Mouse (Mus musculus) heart, embryonic 11.5 days (tissue): Measurements from ENCODE around the gene Rmnd5a. TPM values are rescaled to one million over a fixed set of nuclear protein-coding genes. Genes with fewer than 3 reads are reported as not detected.

Experiments
- ATAC-seq: fragments of 200-750 bp; cut with Nextera tagmentation; replicated peaks from 2 replicates; pipeline ENCODE4 v1.8.0; 2017; ENCODE audit warnings: moderate library complexity; ENCODE audit not compliant: insufficient number of reproducible peaks, low FRiP score, low TSS enrichment
- H3K27ac ChIP-seq: fragments of 300-500 bp; sonication (generic); 2 replicates; pipeline ENCODE4 v1.5.1; 2014; ENCODE audit warnings: mild to moderate bottlenecking, low read depth, low read length
- H3K27me3 ChIP-seq: fragments of 300-500 bp; sonication (generic); 2 replicates; pipeline ENCODE4 v1.6.1; 2014; ENCODE audit warnings: mild to moderate bottlenecking, low read length, mixed read lengths; ENCODE audit not compliant: control insufficient read depth, insufficient read depth
- H3K36me3 ChIP-seq: fragments of 300-500 bp; sonication (generic); 2 replicates; pipeline ENCODE4 v1.6.1; 2014; ENCODE audit warnings: mild to moderate bottlenecking, low read length, moderate library complexity, mixed read lengths; ENCODE audit not compliant: control insufficient read depth, insufficient read depth
- H3K4me1 ChIP-seq: fragments of 300-500 bp; sonication (generic); 2 replicates; pipeline ENCODE4 v1.6.1; 2014; ENCODE audit warnings: low read length; ENCODE audit not compliant: control insufficient read depth, insufficient read depth
- H3K4me2 ChIP-seq: fragments of 300-500 bp; sonication (generic); 2 replicates; pipeline ENCODE4 v1.6.1; 2014; ENCODE audit warnings: mild to moderate bottlenecking, moderate library complexity
- H3K4me3 ChIP-seq: fragments of 300-500 bp; sonication (generic); 2 replicates; pipeline ENCODE4 v1.5.1; 2014; ENCODE audit warnings: low read depth, low read length
- H3K9ac ChIP-seq: fragments of 300-500 bp; sonication (generic); 2 replicates; pipeline ENCODE4 v1.6.1; 2014; ENCODE audit warnings: mild to moderate bottlenecking, low read depth, low read length, moderate library complexity
- H3K9me3 ChIP-seq: fragments of 300-500 bp; sonication (generic); replicated peaks from 2 replicates; pipeline ENCODE4 v1.6.1; 2016; ENCODE audit warnings: low read length; ENCODE audit not compliant: control insufficient read depth
- WGBS: fragments of 180-500 bp; shearing (Covaris S2); extraction: QIAGEN DNeasy Blood & Tissue Kit; methylation state at CpG from one replicate; pipeline ENCODE4 v1.1.7; 2014; ENCODE audit not compliant: insufficient replicate concordance; 5-methylcytosine and 5-hydroxymethylcytosine counted together
- polyA plus RNA-seq: library from polyadenylated mRNA; unstranded; fragments of >200 nt; fragmentation: Nextera tagmentation; extraction: Ambion mirVana; gene quantifications from 2 replicates; pipeline ENCODE4 v1.2.1, GENCODE M21; 2014

Rmnd5a gene
- polyA plus RNA-seq, 1 experiment from 2014 or later: 6.2 TPM

DNA sequence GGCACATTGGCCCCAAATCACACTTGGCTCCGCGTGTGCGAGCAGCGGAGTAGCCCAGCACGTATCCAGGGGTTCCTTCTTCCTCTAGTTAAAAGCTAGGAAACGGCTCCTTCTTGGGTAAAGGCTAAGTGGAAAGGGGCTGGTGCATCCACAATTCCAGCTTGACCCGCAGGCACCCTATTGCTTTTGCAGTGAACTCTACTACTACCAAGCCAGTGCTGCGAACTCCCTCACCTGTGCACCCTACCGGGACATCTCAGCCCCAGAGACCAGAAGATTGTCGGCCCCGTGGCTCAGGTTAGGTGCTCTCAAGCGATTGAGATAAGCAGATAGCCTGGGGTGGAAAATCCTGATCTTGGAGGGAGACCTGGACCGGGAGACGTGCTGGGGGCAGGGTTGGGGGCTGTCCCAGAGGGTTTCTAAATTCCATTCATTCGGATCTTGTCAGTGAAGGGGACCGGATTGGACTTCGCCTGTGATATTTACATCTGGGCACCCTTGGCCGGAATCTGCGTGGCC is 66.1 kb downstream of the Rmnd5a start:
- 75% methylated on average over 19 of the region's 19 CpGs for WGBS
- ATAC-seq: no peak

DNA sequence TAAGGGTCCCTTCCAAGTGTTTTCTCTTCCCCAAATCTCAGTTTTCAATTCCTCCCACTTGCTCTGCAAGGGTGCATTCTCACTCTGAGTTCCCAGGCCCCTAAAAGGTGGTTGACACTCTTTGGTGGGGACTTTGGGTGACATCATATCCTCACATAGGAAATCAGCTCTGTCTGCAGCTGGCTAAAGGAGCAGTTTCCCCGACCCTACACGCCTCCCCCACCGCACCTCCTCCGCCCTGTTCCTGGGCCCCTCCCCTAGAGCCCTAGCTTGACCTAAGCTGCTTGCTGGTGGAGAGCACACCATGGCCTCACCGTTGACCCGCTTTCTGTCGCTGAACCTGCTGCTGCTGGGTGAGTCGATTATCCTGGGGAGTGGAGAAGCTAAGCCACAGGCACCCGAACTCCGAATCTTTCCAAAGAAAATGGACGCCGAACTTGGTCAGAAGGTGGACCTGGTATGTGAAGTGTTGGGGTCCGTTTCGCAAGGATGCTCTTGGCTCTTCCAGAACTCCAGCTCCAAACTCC is 67.1 kb downstream of the Rmnd5a start, which contains the start of gene Cd8a:
Cd8a (plus strand) TSS at position 179 of the 527 bp plus-strand sequence.
- no peak within 1 kb of the TSS for H3K4me2 ChIP-seq
- no peak within 1 kb of the TSS for H3K9ac ChIP-seq
- H3K4me1 ChIP-seq: no peaks in the 10 kb centered on the region
- ATAC-seq: no peak
- no peak within 1 kb of the TSS for H3K27ac ChIP-seq
- no peaks in the 10 kb centered on the region for H3K27me3 ChIP-seq
- WGBS: 67% methylated on average over 14 of the region's 14 CpGs
- no peaks in the 10 kb centered on the region for H3K9me3 ChIP-seq
- H3K36me3 ChIP-seq: no peaks in the 10 kb centered on the region
- H3K4me3 ChIP-seq: no peak within 1 kb of the TSS

More for the DNA sequence above, 66.1 kb downstream of the Rmnd5a start:
- Histone ChIP-seq H3K9me3 (no peaks in the 10 kb centered on the region), H3K36me3 (no peaks in the 10 kb centered on the region), H3K4me2 (no peak overlapping the region), H3K4me3 (no peak overlapping the region), H3K27me3 (no peaks in the 10 kb centered on the region), H3K4me1 (no peaks in the 10 kb centered on the region), H3K9ac (no peak overlapping the region), H3K27ac (no peak overlapping the region)

DNA sequence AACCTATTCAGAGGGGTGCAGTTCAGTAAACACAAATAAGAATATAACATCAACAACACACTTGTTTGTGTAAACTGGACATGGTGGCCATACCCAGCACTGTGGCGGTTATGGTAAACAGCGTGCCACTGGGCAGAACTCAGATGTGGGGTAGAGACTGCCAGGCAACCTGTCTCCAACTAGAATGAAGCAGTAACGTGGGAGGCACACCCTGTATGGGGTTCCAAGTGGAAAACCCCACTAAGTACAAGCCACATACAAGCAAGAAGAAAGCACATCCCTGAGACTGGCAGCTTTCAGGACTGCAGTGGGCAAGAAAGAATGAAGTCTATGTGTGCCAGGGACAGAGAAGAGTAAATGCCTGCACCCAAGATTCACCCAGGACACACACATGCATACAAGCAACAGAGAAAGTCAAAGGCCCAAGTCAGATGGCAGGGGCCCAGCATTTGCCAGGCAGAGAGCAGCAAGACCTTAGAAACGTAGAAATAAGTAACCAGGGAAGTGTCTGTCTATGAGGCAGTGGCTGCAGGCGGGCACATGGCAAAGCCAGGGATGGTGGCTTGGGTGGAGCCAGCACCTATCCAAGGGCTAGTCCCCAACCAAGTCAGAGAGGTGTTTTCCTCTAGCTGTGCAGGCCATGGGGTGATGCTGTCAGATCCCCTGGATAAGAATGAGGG is 68.3 kb downstream of the Rmnd5a start:
- Histone ChIP-seq H3K36me3 (no peaks in the 10 kb centered on the region), H3K9ac (no peak overlapping the region), H3K27me3 (no peaks in the 10 kb centered on the region), H3K4me3 (no peak overlapping the region), H3K9me3 (no peaks in the 10 kb centered on the region), H3K4me2 (no peak overlapping the region), H3K4me1 (no peaks in the 10 kb centered on the region), H3K27ac (no peak overlapping the region)
- no peak for ATAC-seq
- 77% methylated on average over 5 of the region's 5 CpGs for WGBS

DNA sequence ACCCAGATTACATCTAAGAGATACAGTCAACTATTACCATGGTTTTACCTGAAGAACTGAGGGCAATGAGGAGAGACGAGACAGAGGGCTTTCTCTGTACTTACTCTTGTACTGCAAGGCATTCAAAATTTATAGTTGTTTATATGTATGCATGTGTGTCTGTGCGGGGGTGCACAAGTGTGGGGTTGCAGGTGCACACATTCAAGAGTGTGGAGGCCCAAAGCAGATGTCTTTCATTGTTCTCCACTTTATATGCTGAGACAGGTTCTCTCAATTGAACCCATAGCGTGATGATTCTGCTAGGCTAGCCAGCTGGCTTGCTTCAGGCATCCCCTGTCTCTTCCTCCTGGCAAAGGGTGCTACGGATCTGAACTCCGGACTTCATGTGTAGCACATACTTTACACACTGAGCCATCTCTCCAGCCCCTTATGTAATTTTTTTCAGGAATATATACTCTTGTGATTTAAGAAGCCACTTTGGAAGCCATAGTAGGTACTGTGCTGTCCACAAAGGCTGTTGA is 69.3 kb downstream of the Rmnd5a start:
- Histone ChIP-seq H3K36me3 (no peaks in the 10 kb centered on the region), H3K9me3 (no peaks in the 10 kb centered on the region), H3K4me2 (no peak overlapping the region), H3K27me3 (no peaks in the 10 kb centered on the region), H3K27ac (no peak overlapping the region), H3K4me3 (no peak overlapping the region), H3K4me1 (no peaks in the 10 kb centered on the region), H3K9ac (no peak overlapping the region)
- WGBS: 85% methylated on average over 5 of the region's 5 CpGs
- ATAC-seq: no peak

DNA sequence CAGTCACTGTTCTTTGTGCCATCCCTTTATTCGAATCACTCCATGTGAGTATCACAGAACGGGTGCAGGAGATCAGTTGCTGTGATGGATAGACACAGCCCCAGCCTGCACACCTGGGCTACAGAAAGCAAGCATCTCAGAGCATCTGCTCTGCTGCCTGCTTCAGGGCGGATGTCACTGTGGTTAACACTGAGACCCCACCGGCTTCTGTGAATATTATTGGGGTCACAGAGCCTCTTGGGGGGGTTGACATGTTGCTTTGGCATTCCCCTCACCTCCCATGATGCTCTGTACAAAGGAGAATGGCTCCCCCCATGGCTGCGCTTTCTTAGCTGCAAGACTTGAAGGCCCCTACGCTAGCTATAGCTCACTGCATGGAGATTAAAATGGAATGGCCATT is 71.0 kb downstream of the Rmnd5a start:
- H3K27ac ChIP-seq: no peak overlapping the region
- ATAC-seq: no peak
- WGBS: 85% methylated on average over 6 of the region's 6 CpGs

DNA sequence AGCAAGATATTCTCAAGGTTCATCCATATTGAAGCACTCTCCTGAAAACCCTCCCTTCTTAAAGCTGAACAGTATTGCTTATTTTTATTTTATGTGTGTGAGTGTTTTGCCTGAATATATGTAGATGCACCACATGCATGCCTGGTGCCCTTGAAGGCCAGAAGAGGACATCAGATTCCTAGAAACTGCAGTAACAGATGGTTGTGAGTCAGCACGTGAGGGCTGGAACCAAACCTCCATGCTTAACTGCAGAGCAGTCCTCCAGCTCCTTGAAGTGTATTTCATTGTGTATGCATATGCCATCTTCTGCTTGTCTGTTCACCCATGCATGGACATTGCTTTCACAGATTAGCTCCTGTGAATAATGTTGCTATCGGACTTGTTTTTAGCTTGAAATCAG is 76.4 kb downstream of the Rmnd5a start:
- ATAC-seq: no peak
- 67% methylated on average over 2 of the region's 2 CpGs for WGBS
- Histone ChIP-seq H3K4me2 (no peak overlapping the region), H3K27me3 (no peaks in the 10 kb centered on the region), H3K4me1 (no peaks in the 10 kb centered on the region), H3K4me3 (no peak overlapping the region), H3K36me3 (no peaks in the 10 kb centered on the region), H3K9ac (no peak overlapping the region), H3K9me3 (no peaks in the 10 kb centered on the region), H3K27ac (no peak overlapping the region)

More for the DNA sequence above, 71.0 kb downstream of the Rmnd5a start:
- no peaks in the 10 kb centered on the region for H3K4me1 ChIP-seq
- no peaks in the 10 kb centered on the region for H3K9me3 ChIP-seq
- H3K9ac ChIP-seq: no peak overlapping the region
- H3K4me2 ChIP-seq: no peak overlapping the region
- H3K27me3 ChIP-seq: no peaks in the 10 kb centered on the region
- H3K4me3 ChIP-seq: no peak overlapping the region
- H3K36me3 ChIP-seq: no peaks in the 10 kb centered on the region

DNA sequence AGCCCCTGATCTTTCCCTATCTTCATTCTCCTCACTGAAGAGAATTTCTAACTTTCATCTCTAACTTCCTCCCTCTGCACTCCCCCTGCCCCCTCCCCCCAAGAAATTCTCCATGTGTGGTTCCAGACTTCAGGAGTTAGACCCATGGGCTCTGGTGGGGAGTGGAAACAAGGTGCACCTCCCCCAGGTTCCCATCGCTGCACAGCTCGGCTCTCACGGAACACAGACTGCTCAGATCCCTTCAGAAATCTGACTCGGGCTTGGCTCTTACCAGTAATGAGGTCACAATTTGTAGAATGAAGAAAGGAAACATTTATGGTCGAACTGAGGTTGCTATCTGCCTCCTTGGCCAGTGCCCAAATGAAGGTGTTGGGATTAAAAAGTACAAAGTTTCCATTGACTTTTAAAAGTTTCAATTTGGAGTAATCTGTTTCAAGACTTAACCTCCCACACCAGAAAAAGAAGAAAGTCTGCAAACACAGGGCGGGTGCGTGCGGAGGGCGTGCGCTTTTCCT is 79.2 kb downstream of the Rmnd5a start:
- Histone ChIP-seq H3K36me3 (no peaks in the 10 kb centered on the region), H3K27ac (no peak overlapping the region), H3K27me3 (no peaks in the 10 kb centered on the region), H3K4me2 (no peak overlapping the region), H3K4me3 (no peak overlapping the region), H3K9ac (no peak overlapping the region), H3K4me1 (no peaks in the 10 kb centered on the region), H3K9me3 (no peaks in the 10 kb centered on the region)
- 75% methylated on average over 10 of the region's 10 CpGs for WGBS
- ATAC-seq: no peak

DNA sequence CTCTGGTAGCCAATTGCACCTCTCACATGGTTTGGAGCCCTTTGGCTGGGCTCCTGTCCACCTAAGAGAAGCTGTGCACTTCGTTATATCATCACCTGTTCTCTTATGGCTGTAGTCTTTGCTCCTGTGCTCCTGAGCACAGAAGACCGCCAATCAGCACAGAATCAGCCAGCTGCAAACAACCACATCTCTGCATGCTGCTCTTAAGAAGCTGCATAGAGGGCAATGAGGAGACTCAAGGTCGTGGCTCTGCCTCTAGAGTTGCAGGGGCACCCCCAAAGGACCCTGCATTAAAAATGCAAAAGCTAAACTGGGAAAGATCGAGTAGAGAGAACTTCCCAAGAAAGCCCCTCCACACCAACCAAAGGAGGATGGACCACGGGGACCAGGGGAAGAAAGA is 79.7 kb downstream of the Rmnd5a start:
- Histone ChIP-seq H3K4me1 (no peaks in the 10 kb centered on the region), H3K4me3 (no peak overlapping the region), H3K9ac (no peak overlapping the region), H3K27ac (no peak overlapping the region), H3K4me2 (no peak overlapping the region), H3K9me3 (no peaks in the 10 kb centered on the region), H3K36me3 (no peaks in the 10 kb centered on the region), H3K27me3 (no peaks in the 10 kb centered on the region)
- WGBS: 51% methylated on average over 5 of the region's 5 CpGs
- no peak for ATAC-seq
